Mouse (Mus musculus): ENCODE measurements around the gene Mpo. TPM values are rescaled to one million over a fixed set of nuclear protein-coding genes. Genes with fewer than 3 reads are reported as not detected.

Gene Mpo
- total RNA-seq (2023), result 0.67 TPM

GRCm38 (mm10) chr11:87793460-87793859, at the start of gene Mpo:
Mpo (plus strand) TSS chr11:87793581.

DNA sequence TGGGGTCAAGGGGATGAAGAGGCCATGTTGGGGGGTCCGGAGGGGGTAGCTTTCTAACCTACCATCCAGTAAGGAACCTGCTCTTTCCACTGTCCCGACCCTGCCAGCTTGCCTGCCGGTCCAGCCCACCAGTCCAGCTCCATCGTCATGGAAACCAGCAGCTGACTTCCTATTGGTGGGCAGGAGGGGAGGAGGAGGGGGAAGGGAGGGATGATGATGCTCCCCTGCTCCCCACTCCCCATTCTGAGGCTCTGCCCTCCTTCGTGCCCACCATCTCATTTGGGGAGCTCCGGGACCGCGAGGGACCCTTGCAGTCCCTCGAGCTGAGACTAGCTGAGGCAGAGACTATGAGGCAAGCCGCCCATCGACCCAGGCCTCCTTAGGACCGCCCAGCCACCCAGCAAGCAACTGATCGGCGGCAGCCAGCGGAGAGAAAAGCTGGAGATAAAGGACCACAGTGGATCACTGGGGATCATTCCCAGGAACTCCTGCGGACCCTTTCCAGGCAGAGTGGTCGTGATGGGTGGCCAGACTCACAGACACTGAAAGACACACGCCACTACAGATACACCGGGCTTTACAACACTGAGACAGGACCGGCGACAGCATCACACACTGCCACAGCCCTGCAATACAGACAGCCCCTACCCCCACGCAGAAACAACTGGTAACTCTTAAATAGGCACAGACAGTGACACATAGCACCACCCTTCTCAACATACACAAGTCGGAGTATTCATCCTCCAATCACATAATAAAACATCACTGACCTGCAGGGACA, 32.9 kb upstream of the Mpo start, which contains the start of gene Tspoap1:
Gene Tspoap1, plus strand, starts transcription at position 241 of the 781 bp plus-strand sequence.

GRCm38 (mm10) chr11:87828239-87828900, 35.0 kb downstream of the Mpo start, which contains the start of gene Lpo:
Lpo (minus strand) TSS chr11:87828289.

GRCm38 (mm10) chr11:87852690-87853596, 59.6 kb downstream of the Mpo start, which contains the start of gene Mks1:
Mks1 (plus strand) TSS chr11:87853215.

Other genes starting within 250 kb of the Mpo start
- not detected for gene Gm11492, start 226.9 kb upstream of the Mpo start, total RNA-seq (2023)
- gene Sept4, start 224.7 kb upstream of the Mpo start, total RNA-seq (2023), result 4.5 TPM
- gene Mtmr4, start 201.4 kb upstream of the Mpo start, total RNA-seq (2023), result 21.4 TPM
- 0.29 TPM for gene Hsf5, start 176.4 kb upstream of the Mpo start, total RNA-seq (2023)
- 5.2 TPM for gene Rnf43, start 130.9 kb upstream of the Mpo start, total RNA-seq (2023)
- 155 TPM for gene Supt4a, start 56.0 kb upstream of the Mpo start, total RNA-seq (2023)
- gene Tspoap1, start 33.0 kb upstream of the Mpo start, total RNA-seq (2023), result 3.8 TPM
- not detected for gene Lpo, start 34.7 kb downstream of the Mpo start, total RNA-seq (2023)
- gene Mks1, start 59.6 kb downstream of the Mpo start, total RNA-seq (2023), result 9.6 TPM
- not detected for gene Epx, start 82.0 kb downstream of the Mpo start, total RNA-seq (2023)
- not detected for gene Olfr462, start 98.7 kb downstream of the Mpo start, total RNA-seq (2023)
- gene Olfr463, start 103.8 kb downstream of the Mpo start, total RNA-seq (2023), result not detected
- gene Olfr464, start 127.4 kb downstream of the Mpo start, total RNA-seq (2023), result not detected
- gene Dynll2, start 194.0 kb downstream of the Mpo start, total RNA-seq (2023), result 22.2 TPM